Mouse (Mus musculus): ENCODE results near the gene Nkx1-2.

- TF ChIP-seq CTCF (IDR thresholded peaks at IDR 0.05; ENCODE audit: borderline replicate concordance, extremely low read depth, insufficient read depth, insufficient read length) (no peak), POLR2A (IDR thresholded peaks at IDR 0.05; ENCODE audit: borderline replicate concordance, extremely low read depth, insufficient read depth, insufficient read length, poor library complexity, severe bottlenecking) (no peak)
Measured at GRCm38 (mm10) chr7:132559138-132559766, 40.2 kb downstream of the Nkx1-2 start.

Measured in brain, embryonic 14.5 days (tissue).